In genomic region chr3:107076658-107077057, GRCm38 (mm10) we compare ENCODE assay signal across 18 mouse cellular contexts. TPM values are rescaled to one million over a fixed set of nuclear protein-coding genes. Genes with fewer than 3 reads are reported as not detected.
DNase-seq lines count a peak whose midpoint lies in the region; ATAC-seq and TF ChIP-seq lines count a peak whose summit lies in the region.
"Had no signal": no experiment of that assay in that cellular context is flagged by ENCODE, and none has a peak within 500 bp of the region (broad histone marks: within the 10 kb centered on the region; RNA-seq: fewer than 3 reads in every experiment).

No protein-coding gene starts in this region.

- ATAC-seq in inflammation-experienced regulatory T-cells, adult 6 months = peak; percentile 77
- ATAC-seq: forebrain, embryonic 14.5 days had no signal

- intact Hi-C loops in gastrocnemius, adult 2 months (cut with DNase I) = no loop called here

- no peak overlapping the region for H3K27ac ChIP-seq in gastrocnemius, adult 2 months
- H3K27ac ChIP-seq: heart, embryonic 13.5 days; liver, embryonic 15.5 days; midbrain, embryonic 12.5 days; neural tube, embryonic 12.5 days had no signal

- peak; percentile 93 for DNase-seq in heart, adult 11 months
- DNase-seq in heart, adult 8-10 months (ENCODE audit: low spot score) = no peak
- DNase-seq in A20 (ENCODE audit: low read depth, low spot score) = peak; percentile 75
- DNase-seq in lung, postnatal 4 days = peak; percentile 62 to 89
- DNase-seq in urinary bladder, adult 2 months (ENCODE audit: low spot score) = no peak
- no peak for DNase-seq in gastrocnemius, adult 2 months
- DNase-seq in left cerebral cortex, adult 18-20 months (ENCODE audit: low spot score in 2 of 2) = no peak
- DNase-seq: cerebellum, postnatal 14 days; gastrocnemius, postnatal 10 days; kidney, adult 2 months; left cerebral cortex, postnatal 4 days had no signal

- H3K4me3 ChIP-seq in gastrocnemius, adult 2 months = no peak overlapping the region
- H3K4me3 ChIP-seq: heart, embryonic 13.5 days; liver, embryonic 15.5 days; midbrain, embryonic 12.5 days; neural tube, embryonic 12.5 days had no signal

- TF ChIP-seq CTCF in gastrocnemius, adult 2 months (IDR thresholded peaks at IDR 0.05) = no peak

RNA-seq across cellular contexts. Expression of gene Kcna2, which starts 24.3 kb away (rescaled TPM):
- 1 to 10 TPM; 1.2 to 1.7 (median 1.3) TPM for total RNA-seq in heart, adult 8-10 months (2022)
- polyA plus RNA-seq in inflammation-experienced regulatory T-cells, adult 6 months (2017; shearing (Covaris generic)) = under 1 TPM; 0.06 to 0.38 (median 0.28) TPM
- 4.9 and 6.2 TPM in 2 replicates for polyA plus RNA-seq in urinary bladder, adult 2 months (2012; rRNA removed)
- total RNA-seq in gastrocnemius, adult 2 months (2021) = 1 to 10 TPM in 1 of 2 experiments, under 1 TPM in 1; 0.73 to 1.2 TPM
- total RNA-seq in left cerebral cortex, adult 18-20 months (2021) = 100 to 1,000 TPM; 133 to 160 TPM
- polyA plus RNA-seq: C2C12 had no signal

RNA-seq across cellular contexts. Expression of gene Kcna3, which starts 40.7 kb away (rescaled TPM):
- under 1 TPM; 0.27 to 0.69 (median 0.34) TPM for total RNA-seq in heart, adult 8-10 months (2022)
- 10 to 100 TPM in 2 of 3 experiments, 1 to 10 TPM in 1; 9.4 to 18.5 (median 14.0) TPM for polyA plus RNA-seq in inflammation-experienced regulatory T-cells, adult 6 months (2017; shearing (Covaris generic))
- 0.18 and 0.19 TPM in 2 replicates for polyA plus RNA-seq in urinary bladder, adult 2 months (2012; rRNA removed)
- not detected for total RNA-seq in gastrocnemius, adult 2 months (2021)
- total RNA-seq in left cerebral cortex, adult 18-20 months (2021) = 10 to 100 TPM; 32.9 to 38.9 TPM

Comparison
In these comparisons a context has a peak if more than half of its experiments do, and no peak if none do; other contexts are left out.
1. DNase-seq: peak in heart, adult 11 months (single experiment), A20 (single experiment) and lung, postnatal 4 days (2 of 2); none in heart, adult 8-10 months (single experiment), urinary bladder, adult 2 months (single experiment), gastrocnemius, adult 2 months (single experiment) and left cerebral cortex, adult 18-20 months (0 of 2).
2. RNA of gene Kcna2, which starts 24.3 kb away (total RNA-seq): 133 to 160 TPM in left cerebral cortex, adult 18-20 months; 1.2 to 1.7 TPM in heart, adult 8-10 months and 0.73 to 1.2 TPM in gastrocnemius, adult 2 months; every median in the first group is over 10 times any median in the second.
3. RNA of gene Kcna3, which starts 40.7 kb away (total RNA-seq): 32.9 to 38.9 TPM in left cerebral cortex, adult 18-20 months; 0.27 to 0.69 TPM in heart, adult 8-10 months and not detected in gastrocnemius, adult 2 months; every median in the first group is over 10 times any median in the second.